ENCODE assay signal across 8 mouse cellular contexts in the genomic region with DNA sequence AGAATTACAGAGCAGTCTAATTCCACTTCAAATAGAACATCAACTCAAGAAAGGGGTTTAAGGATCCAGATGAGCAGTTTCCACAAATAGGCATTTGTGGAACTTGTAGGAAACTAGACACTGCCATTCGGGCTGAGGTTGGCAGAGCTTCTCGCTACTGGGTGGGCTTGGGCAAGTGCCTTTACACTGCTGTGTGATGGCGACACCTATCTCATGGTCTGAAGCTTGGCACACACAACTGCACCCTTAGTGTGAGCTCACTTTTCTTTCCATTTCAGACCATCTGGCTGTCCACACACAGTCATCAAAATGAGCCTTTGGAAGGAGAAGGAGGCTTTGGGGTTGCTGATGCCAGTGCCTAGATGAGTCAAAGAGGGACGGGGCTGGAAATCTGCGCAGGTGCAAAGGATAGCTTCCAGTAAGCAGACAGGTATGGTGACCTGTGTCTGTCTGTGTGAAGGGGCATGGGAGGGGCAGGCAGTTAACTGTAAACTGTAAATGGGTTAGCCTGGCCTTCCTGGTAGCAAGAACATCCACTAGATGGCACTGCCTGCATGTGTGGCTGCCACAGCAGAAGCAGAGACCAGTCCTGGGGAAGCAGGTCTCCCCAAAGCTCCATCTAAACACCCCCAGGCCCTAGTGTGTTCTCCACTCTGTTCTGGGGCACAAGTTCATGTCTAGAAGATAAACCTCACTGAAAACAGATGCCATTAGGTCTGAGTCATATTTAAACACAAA.
A peak's percentile ranks its signal among the peaks of the same experiment; 100 is the strongest.
DNase-seq lines count a peak whose midpoint lies in the region; ATAC-seq and TF ChIP-seq lines count a peak whose summit lies in the region.

No protein-coding gene starts in this region.

- WGBS in heart, adult 2 months, result 69% methylated on average over 5 of the region's 5 CpGs
- 65% methylated on average over 5 of the region's 5 CpGs for WGBS in heart, embryonic 11.5 days (ENCODE audit: insufficient replicate concordance)

- intact Hi-C loops in heart, adult 2 months (cut with DNase I), result loop anchor here (1.0 to 2.0 kb wide), 2 partner anchors 240 to 259 kb away; no protein-coding TSS in a partner anchor

- peak; percentile 83 for TF ChIP-seq CTCF in heart, adult 2 months (IDR thresholded peaks at IDR 0.05)
- peak; percentile 72 to 83; a peak in 3 of 4 replicates for TF ChIP-seq CTCF in CH12.LX (conservative IDR thresholded peaks at IDR 0.05 in 1 of 2, IDR thresholded peaks at IDR 0.05 in 1 of 2; ENCODE audit: low read depth in 2 of 2, low read length in 2 of 2)

- H3K4me3 ChIP-seq in heart, adult 2 months, result no peak overlapping the region
- H3K4me3 ChIP-seq in heart, embryonic 11.5 days (ENCODE audit: low read depth, low read length), result no peak overlapping the region
- H3K4me3 ChIP-seq in CH12.LX (replicated peaks in 1 of 3; ENCODE audit: low read depth in 2 of 3, low read length in 2 of 3, poor library complexity in 1 of 3), result no peak overlapping the region

- ATAC-seq in heart, embryonic 11.5 days (replicated peaks; ENCODE audit: insufficient number of reproducible peaks, low FRiP score, low TSS enrichment), result no peak

- H3K27ac ChIP-seq in heart, adult 2 months, result no peak overlapping the region
- no peak overlapping the region for H3K27ac ChIP-seq in heart, embryonic 11.5 days (ENCODE audit: low read depth, low read length)
- no peak overlapping the region for H3K27ac ChIP-seq in CH12.LX (ENCODE audit: insufficient read depth, low read depth)

- no peak overlapping the region for H3K9ac ChIP-seq in heart, adult 2 months (ENCODE audit: low read depth, low read length)
- no peak overlapping the region for H3K9ac ChIP-seq in heart, embryonic 11.5 days (ENCODE audit: low read depth, low read length)
- H3K9ac ChIP-seq in CH12.LX (ENCODE audit: insufficient read depth, low read depth), result no peak overlapping the region

- no peaks in the 10 kb centered on the region for H3K36me3 ChIP-seq in heart, adult 2 months (ENCODE audit: control insufficient read depth, insufficient read depth, low read length)
- no peaks in the 10 kb centered on the region for H3K36me3 ChIP-seq in heart, embryonic 11.5 days (ENCODE audit: control insufficient read depth, insufficient read depth, low read length)
- no peaks in the 10 kb centered on the region for H3K36me3 ChIP-seq in CH12.LX (replicated peaks in 1 of 2; ENCODE audit: control insufficient read depth in 1 of 2, insufficient read depth in 1 of 2, low read length in 1 of 2)

- H3K4me1 ChIP-seq in heart, adult 2 months (ENCODE audit: control insufficient read depth, insufficient read depth, low read length), result no peaks in the 10 kb centered on the region
- no peaks in the 10 kb centered on the region for H3K4me1 ChIP-seq in heart, embryonic 11.5 days (ENCODE audit: control insufficient read depth, insufficient read depth, low read length)
- no peaks in the 10 kb centered on the region for H3K4me1 ChIP-seq in CH12.LX (ENCODE audit: control insufficient read depth in 1 of 2, insufficient read depth in 2 of 2)

- H3K27me3 ChIP-seq in heart, adult 2 months (ENCODE audit: control insufficient read depth, insufficient read depth, low read length), result no peaks in the 10 kb centered on the region
- H3K27me3 ChIP-seq in heart, embryonic 11.5 days (ENCODE audit: control insufficient read depth, insufficient read depth, low read length), result peaks cover 2% of the 10 kb centered on the region; the same call in 1 of the 2 replicates
- H3K27me3 ChIP-seq in CH12.LX (replicated peaks), result no peaks in the 10 kb centered on the region

- no peaks in the 10 kb centered on the region for H3K79me2 ChIP-seq in heart, adult 2 months (replicated peaks; ENCODE audit: control insufficient read depth, insufficient read depth, low read length)
- no peaks in the 10 kb centered on the region for H3K79me2 ChIP-seq in CH12.LX (replicated peaks; ENCODE audit: control insufficient read depth, extremely low read depth, insufficient read depth, poor library complexity, severe bottlenecking)

- H3K9me3 ChIP-seq in heart, embryonic 11.5 days (replicated peaks; ENCODE audit: control insufficient read depth, low read length), result no peaks in the 10 kb centered on the region
- H3K9me3 ChIP-seq in CH12.LX (replicated peaks; ENCODE audit: low read length), result no peaks in the 10 kb centered on the region

- TF ChIP-seq POLR2A in heart, adult 2 months (IDR thresholded peaks at IDR 0.05; ENCODE audit: insufficient read depth, low read depth, low read length), result no peak
- TF ChIP-seq POLR2A in CH12.LX (IDR thresholded peaks at IDR 0.05; ENCODE audit: low read depth, low read length), result no peak

- peak; percentile 47 to 57 for DNase-seq in heart, adult 2 months
- peak; percentile 48 for DNase-seq in CH12.LX (ENCODE audit: extremely low read depth)
- peak; percentile 8 for DNase-seq in cerebellum, adult 11 months
- DNase-seq in frontal cortex, postnatal 36 days (ENCODE audit: low spot score in 2 of 2), result peak; percentile 45 to 72
- peak; percentile 45 to 57 for DNase-seq in layer of hippocampus, postnatal 36 days
- DNase-seq in retina, postnatal 1 day, result peak; percentile 55
- no peak for DNase-seq in thymus, postnatal 0 days (ENCODE audit: low spot score)

- peak; percentile 83 for TF ChIP-seq EP300 in heart, adult 2 months (IDR thresholded peaks at IDR 0.05; ENCODE audit: insufficient read depth, low read depth, low read length)
- no peak for TF ChIP-seq EP300 in CH12.LX (IDR thresholded peaks at IDR 0.05; ENCODE audit: low read length)

- no peak overlapping the region for H3K4me2 ChIP-seq in heart, embryonic 11.5 days
- H3K4me2 ChIP-seq in CH12.LX (ENCODE audit: insufficient read depth, low read depth, poor library complexity, severe bottlenecking), result no peak overlapping the region

- peak; percentile 84 for TF ChIP-seq RAD21 in CH12.LX (IDR thresholded peaks at IDR 0.05; ENCODE audit: low read depth, low read length)

- in situ Hi-C loops in CH12.LX (cut with MboI; ENCODE audit: low pct_ligation_motif_present, low pct_unique_long_range_greater_than_20kb, low sequenced_read_pairs), result loop anchor here (10.0 kb wide), 1 partner anchor 261 kb away; no protein-coding TSS in a partner anchor

- dilution Hi-C loops in CH12.LX (cut with MboI; ENCODE audit: extremely low pct_ligation_motif_present, extremely low pct_unique_long_range_greater_than_20kb, low sequenced_read_pairs), result no loop called here

TF ChIP-seq in CH12.LX, 34 proteins besides CTCF, POLR2A, EP300 and RAD21:
- no peak for TF ChIP-seq MAFK (IDR thresholded peaks at IDR 0.05; ENCODE audit: insufficient replicate concordance, low read length)
- peak; percentile 66 for TF ChIP-seq SMC3 (IDR thresholded peaks at IDR 0.05; ENCODE audit: low read depth, low read length)
- TF ChIP-seq ZNF384 (IDR thresholded peaks at IDR 0.05; ENCODE audit: low read depth, low read length), result no peak
- TF ChIP-seq MAZ (IDR thresholded peaks at IDR 0.05; ENCODE audit: low read depth, low read length), result no peak
- TF ChIP-seq POLR2AphosphoS2 (IDR thresholded peaks at IDR 0.05; ENCODE audit: low read depth, low read length), result no peak
